Mouse (Mus musculus) lung, postnatal 0 days (tissue): ENCODE results near the gene Cars.

Experiments
- CTCF ChIP-seq: IDR thresholded peaks from 2 replicates; pipeline ENCODE4 v1.5.1; 2016; ENCODE audit warnings: antibody characterized with exemption, mild to moderate bottlenecking
- EP300 ChIP-seq: IDR thresholded peaks from 2 replicates; pipeline ENCODE4 v1.6.1; 2016; ENCODE audit warnings: antibody characterized with exemption, mild to moderate bottlenecking, control low read depth

DNA sequence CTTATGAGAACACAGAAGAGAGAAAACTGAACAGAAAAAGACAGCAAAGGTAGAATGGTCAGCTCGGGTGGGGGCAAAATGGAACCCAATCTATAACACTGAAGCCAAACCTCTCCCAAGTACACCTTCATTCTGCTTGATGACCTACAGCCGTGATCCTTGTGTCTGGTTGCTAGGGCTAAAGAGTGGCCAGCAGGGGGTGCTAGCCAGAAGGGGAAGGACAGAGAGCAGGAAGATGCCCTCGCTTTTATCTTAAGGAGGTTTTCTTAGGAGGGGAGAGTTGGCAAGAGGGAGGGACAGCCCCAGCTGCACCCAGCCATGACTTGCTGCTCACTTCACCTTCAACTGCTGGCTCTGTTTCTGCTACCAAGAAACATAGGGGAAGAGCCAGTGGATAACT is 15.9 kb downstream of the Cars start:
- TF ChIP-seq EP300 (no peak), CTCF (peak; percentile 90)
